Mouse (Mus musculus) erythroid progenitor cell, adult 5-6 weeks (primary cell): ENCODE measurements around the gene Guca2a. TPM values are rescaled to one million over a fixed set of nuclear protein-coding genes. Genes with fewer than 3 reads are reported as not detected.

ENCODE experiments used
- ATAC-seq: replicated peaks from 2 replicates; pipeline ENCODE4 v1.8.0; 2016; ENCODE audit warnings: moderate number of reproducible peaks, mild to moderate bottlenecking, moderate TSS enrichment, inconsistent platforms; ENCODE audit not compliant: poor library complexity, low FRiP score, severe bottlenecking
- total RNA-seq, 2 experiments: library from RNA; stranded (forward) in 1 of 2; stranded (reverse) in 1 of 2; fragments of 150-400 nt in 1 of 2; fragments of 186-747, 209-891 nt in 1 of 2; gene quantifications; 2 replicates each; pipeline versions ENCODE4 v1.2.3 to v1.2.4; 2015 to 2017; ENCODE audit warnings: low replicate concordance in 2 of 2

Gene Guca2a
- total RNA-seq, 2 experiments from 2014 or later, result not detected

DNA sequence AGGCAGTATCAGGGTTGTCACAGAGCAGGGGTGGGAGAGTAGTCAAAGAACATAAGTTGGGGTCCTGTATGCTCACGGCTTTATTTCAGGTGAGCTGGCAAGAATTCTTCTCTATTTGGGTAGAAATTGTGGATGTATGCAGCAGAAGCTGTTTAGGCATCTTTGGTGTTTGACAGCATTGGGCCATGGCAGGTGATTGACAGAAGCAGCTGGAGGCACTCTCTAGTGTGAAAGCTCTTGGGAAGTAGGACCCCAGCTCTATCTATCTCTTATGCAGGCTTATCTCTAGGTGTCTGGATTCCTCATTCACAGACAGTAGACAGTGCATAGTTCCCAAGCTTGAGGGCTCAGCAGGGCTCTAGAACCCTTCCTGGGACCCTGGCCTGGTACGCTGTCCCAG, 48.2 kb downstream of the Guca2a start:
- ATAC-seq, result no peak

Other genes starting within 250 kb of the Guca2a start
- gene Ccdc30, start 222.2 kb upstream of the Guca2a start, total RNA-seq (2015; ENCODE audit: low replicate concordance), result not detected in 2 replicates
- gene Ccdc30, start 222.2 kb upstream of the Guca2a start, total RNA-seq (2017; ENCODE audit: low replicate concordance), result not detected in 2 replicates
- gene Ppcs, start 215.3 kb upstream of the Guca2a start, total RNA-seq (2015; ENCODE audit: low replicate concordance), result 10.9 and 23.4 TPM in 2 replicates
- gene Ppcs, start 215.3 kb upstream of the Guca2a start, total RNA-seq (2017; ENCODE audit: low replicate concordance), result 5.3 and 17.2 TPM in 2 replicates
- gene Zmynd12, start 214.9 kb upstream of the Guca2a start, total RNA-seq (2015; ENCODE audit: low replicate concordance), result 3.4 TPM in 1 of 2 replicates, not detected in the other
- not detected in 2 replicates for gene Zmynd12, start 214.9 kb upstream of the Guca2a start, total RNA-seq (2017; ENCODE audit: low replicate concordance)
- gene Rimkla, start 145.1 kb upstream of the Guca2a start, total RNA-seq (2015; ENCODE audit: low replicate concordance), result not detected in 2 replicates
- gene Rimkla, start 145.1 kb upstream of the Guca2a start, total RNA-seq (2017; ENCODE audit: low replicate concordance), result not detected in 2 replicates
- 13.7 and 17.2 TPM in 2 replicates for gene Foxj3, start 100.7 kb upstream of the Guca2a start, total RNA-seq (2015; ENCODE audit: low replicate concordance)
- 10.1 and 10.3 TPM in 2 replicates for gene Foxj3, start 100.7 kb upstream of the Guca2a start, total RNA-seq (2017; ENCODE audit: low replicate concordance)
- gene Frg2f1, start 98.2 kb upstream of the Guca2a start, total RNA-seq (2015; ENCODE audit: low replicate concordance), result not detected in 2 replicates
- gene Frg2f1, start 98.2 kb upstream of the Guca2a start, total RNA-seq (2017; ENCODE audit: low replicate concordance), result 1.2 TPM in 1 of 2 replicates, not detected in the other
- gene Guca2b, start 21.2 kb downstream of the Guca2a start, total RNA-seq (2015; ENCODE audit: low replicate concordance), result not detected in 2 replicates
- not detected in 2 replicates for gene Guca2b, start 21.2 kb downstream of the Guca2a start, total RNA-seq (2017; ENCODE audit: low replicate concordance)
- gene Hivep3, start 96.1 kb downstream of the Guca2a start, total RNA-seq (2015; ENCODE audit: low replicate concordance), result 2.1 and 2.2 TPM in 2 replicates
- gene Hivep3, start 96.1 kb downstream of the Guca2a start, total RNA-seq (2017; ENCODE audit: low replicate concordance), result 0.15 TPM in 1 of 2 replicates, not detected in the other